Mouse (Mus musculus) heart, embryonic 14.5 days (tissue): ENCODE data around the gene Psg27. TPM values are rescaled to one million over a fixed set of nuclear protein-coding genes. Genes with fewer than 3 reads are reported as not detected.
"Not testable (repeated sequence)": the region's sequence is repeated elsewhere in the genome, so short reads cannot be mapped to it uniquely, and the experiment has no call there.

ENCODE experiments used
- ATAC-seq: fragments of 200-750 bp; cut with Nextera tagmentation; 2 replicates; pipeline ENCODE4 v1.8.0; 2017; ENCODE audit warnings: low read depth, moderate TSS enrichment; ENCODE audit not compliant: insufficient number of reproducible peaks, insufficient read depth, low FRiP score
- H3K27ac ChIP-seq, 2 experiments: fragments of 200-500 bp in 1 of 2; fragments of 300-500 bp in 1 of 2; sonication (generic) in 1 of 2; replicated peaks in 1 of 2; 2 replicates each; pipeline ENCODE4 v1.5.1; 2012 to 2014; ENCODE audit warnings: low read depth in 2 of 2, low read length in 2 of 2, control low read depth in 1 of 2, mild to moderate bottlenecking in 1 of 2, mixed read lengths in 1 of 2; ENCODE audit not compliant: control insufficient read depth in 1 of 2, insufficient read depth in 1 of 2
- H3K27me3 ChIP-seq: fragments of 300-500 bp; sonication (generic); 2 replicates; pipeline ENCODE4 v1.6.1; 2014; ENCODE audit warnings: mild to moderate bottlenecking, low read length, control low read depth; ENCODE audit not compliant: control insufficient read depth, insufficient read depth
- H3K36me3 ChIP-seq: fragments of 300-500 bp; sonication (generic); 2 replicates; pipeline ENCODE4 v1.6.1; 2014; ENCODE audit warnings: mild to moderate bottlenecking, control low read depth, low read length, mixed read lengths; ENCODE audit not compliant: control insufficient read depth, insufficient read depth
- H3K4me1 ChIP-seq, 2 experiments: fragments of 200-500 bp in 1 of 2; fragments of 300-500 bp in 1 of 2; sonication (generic) in 1 of 2; 2 replicates each; pipeline ENCODE4 v1.6.1; 2012 to 2014; ENCODE audit warnings: low read length in 2 of 2, control low read depth in 1 of 2, mixed read lengths in 1 of 2; ENCODE audit not compliant: control insufficient read depth in 2 of 2, insufficient read depth in 2 of 2
- H3K4me2 ChIP-seq: fragments of 300-500 bp; sonication (generic); 2 replicates; pipeline ENCODE4 v1.6.1; 2014; ENCODE audit warnings: mild to moderate bottlenecking, low read length
- H3K4me3 ChIP-seq, 2 experiments: fragments of 200-500 bp in 1 of 2; fragments of 300-500 bp in 1 of 2; sonication (generic) in 1 of 2; 2 replicates each; pipeline ENCODE4 v1.5.1; 2012 to 2014; ENCODE audit warnings: low read length in 2 of 2, mild to moderate bottlenecking in 2 of 2, control low read depth in 1 of 2, low read depth in 1 of 2, moderate library complexity in 1 of 2; ENCODE audit not compliant: control insufficient read depth in 1 of 2, insufficient read depth in 1 of 2
- H3K9ac ChIP-seq: fragments of 300-500 bp; sonication (generic); 2 replicates; pipeline ENCODE4 v1.6.1; 2014; ENCODE audit warnings: mild to moderate bottlenecking, low read length
- H3K9me3 ChIP-seq: fragments of 300-500 bp; sonication (generic); 2 replicates; pipeline ENCODE4 v1.6.1; 2016; ENCODE audit warnings: low read length, control low read depth; ENCODE audit not compliant: control insufficient read depth
- WGBS: fragments of 180-500 bp; shearing (Covaris S2); extraction: QIAGEN DNeasy Blood & Tissue Kit; methylation state at CpG from one replicate; pipeline ENCODE4 v1.1.7; 2014; 5-methylcytosine and 5-hydroxymethylcytosine counted together
- polyA plus RNA-seq: library from polyadenylated mRNA; unstranded; fragments of >200 nt; fragmentation: Nextera tagmentation; extraction: Ambion mirVana; gene quantifications from 2 replicates; pipeline ENCODE4 v1.2.1, GENCODE M21; 2014

Gene Psg27
- polyA plus RNA-seq, 1 experiment from 2014 or later, result not detected

DNA sequence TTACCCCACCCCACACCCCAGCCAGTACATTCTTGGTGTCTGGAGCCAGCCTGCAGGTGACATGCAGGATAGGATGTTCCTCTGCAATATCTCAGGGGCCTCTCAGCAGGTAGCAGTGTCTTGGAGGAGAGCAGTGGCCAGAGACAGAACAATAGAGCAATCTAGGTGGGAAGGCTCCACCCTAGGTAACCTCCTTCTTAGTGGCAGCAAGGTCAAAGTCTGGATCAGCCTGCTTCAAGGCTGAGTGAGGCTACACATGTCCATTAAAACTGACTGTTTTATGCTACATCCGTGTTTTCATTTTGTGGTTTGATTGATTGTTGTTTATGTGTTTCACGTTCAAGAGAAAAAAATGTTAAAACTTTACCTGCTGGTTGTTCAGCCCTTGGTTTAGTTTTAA, 54.7 kb downstream of the Psg27 start:
- H3K36me3 ChIP-seq, H3K4me2 ChIP-seq, H3K27me3 ChIP-seq, H3K9ac ChIP-seq, H3K4me1 ChIP-seq, ATAC-seq, H3K4me3 ChIP-seq, H3K27ac ChIP-seq, H3K9me3 ChIP-seq: not testable (repeated sequence)
- WGBS, result 51% methylated on average over 2 of the region's 2 CpGs

- ATAC-seq, result no peak
- H3K9ac ChIP-seq, result no peak overlapping the region
- 15% methylated on average over 9 of the region's 9 CpGs for WGBS
- no peaks in the 10 kb centered on the region for H3K9me3 ChIP-seq
- no peak overlapping the region for H3K4me3 ChIP-seq
- no peaks in the 10 kb centered on the region for H3K4me1 ChIP-seq
- no peak overlapping the region for H3K4me2 ChIP-seq
- no peaks in the 10 kb centered on the region for H3K36me3 ChIP-seq
- H3K27ac ChIP-seq, result no peak overlapping the region
- no peaks in the 10 kb centered on the region for H3K27me3 ChIP-seq
Measured at GRCm38 (mm10) chr7:18511479-18511878, 55.6 kb downstream of the Psg27 start.

Other genes starting within 250 kb of the Psg27 start
- not detected in 2 replicates for gene Psg18, start 212.3 kb downstream of the Psg27 start, polyA plus RNA-seq
- not detected in 2 replicates for gene Psg28, start 135.3 kb downstream of the Psg27 start, polyA plus RNA-seq
- gene Psg26, start 83.1 kb downstream of the Psg27 start, polyA plus RNA-seq, result not detected in 2 replicates
- gene Psg25, start 35.0 kb downstream of the Psg27 start, polyA plus RNA-seq, result not detected in 2 replicates
- not detected in 2 replicates for gene Psg23, start 49.2 kb upstream of the Psg27 start, polyA plus RNA-seq
- gene Psg21, start 89.4 kb upstream of the Psg27 start, polyA plus RNA-seq, result not detected in 2 replicates
- not detected in 2 replicates for gene Psg20, start 118.9 kb upstream of the Psg27 start, polyA plus RNA-seq
- gene Psg22, start 150.8 kb upstream of the Psg27 start, polyA plus RNA-seq, result not detected in 2 replicates
- gene Psg19, start 231.2 kb upstream of the Psg27 start, polyA plus RNA-seq, result not detected in 2 replicates